Mouse (Mus musculus) left cerebral cortex, adult 11 months (tissue): ENCODE results near the gene Zfp12.
"Not testable (repeated sequence)": the region's sequence is repeated elsewhere in the genome, so short reads cannot be mapped to it uniquely, and the experiment has no call there.

Experiments used
- DNase-seq: peaks from one replicate; pipeline ENCODE4 v3.0.0; 2022; ENCODE audit warnings: low spot score

Gene Zfp12

GRCm38 (mm10) chr5:143235028-143235693 is at the start of gene Zfp12:
Gene Zfp12 (plus strand): TSS chr5:143235163.
- DNase-seq, result peak; percentile 94

- DNase-seq, result not testable (repeated sequence)
These were observed 46.9 kb upstream of the Zfp12 start for GRCm38 (mm10) chr5:143188014-143188413.

- DNase-seq, result no peak
These were observed 42.2 kb upstream of the Zfp12 start for GRCm38 (mm10) chr5:143192806-143193205.

- DNase-seq, result not testable (repeated sequence)
These were observed 40.2 kb upstream of the Zfp12 start for GRCm38 (mm10) chr5:143194747-143195146.

DNA sequence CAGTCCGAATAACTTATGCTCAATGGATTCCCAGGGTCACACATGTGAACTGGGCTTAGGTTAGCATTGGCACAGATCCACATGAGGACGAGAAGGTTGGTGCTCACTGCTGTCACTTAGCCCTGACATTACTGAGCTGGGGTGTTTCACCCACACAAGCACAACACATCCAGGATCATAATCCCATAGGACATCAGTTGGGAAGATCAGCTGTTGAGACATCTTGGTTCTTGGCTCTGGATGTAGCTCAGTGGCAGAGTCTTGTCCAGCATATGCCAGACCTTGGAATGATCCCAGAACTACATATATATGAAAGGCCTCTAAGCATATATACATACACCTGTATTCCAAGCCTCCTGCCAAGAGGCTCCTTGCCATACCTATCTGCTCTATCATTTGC is 39.8 kb upstream of the Zfp12 start:
- no peak for DNase-seq

DNA sequence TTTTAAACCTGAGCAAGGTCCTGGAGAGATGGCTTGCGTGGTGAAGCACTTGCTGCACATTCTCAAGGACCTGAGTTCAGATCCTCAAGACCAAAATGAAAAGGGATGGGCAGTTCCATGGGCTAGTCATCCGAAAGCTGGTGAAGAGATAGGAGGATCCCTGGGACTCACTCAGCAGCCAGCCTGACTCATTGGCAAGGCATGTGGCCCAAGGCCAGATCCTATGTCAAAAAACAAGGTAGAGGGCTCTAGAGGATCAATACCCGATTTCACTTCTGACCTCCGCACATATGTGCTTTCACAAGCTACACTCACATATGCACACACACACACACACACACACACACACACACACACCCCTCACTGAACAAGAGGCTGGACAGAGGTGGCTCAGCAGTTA is 38.5 kb upstream of the Zfp12 start:
- DNase-seq, result no peak

GRCm38 (mm10) chr5:143205015-143205414 is 29.9 kb upstream of the Zfp12 start:
- no peak for DNase-seq

- no peak for DNase-seq
These were observed 21.1 kb upstream of the Zfp12 start for GRCm38 (mm10) chr5:143213832-143214231.

- DNase-seq, result no peak
These were observed 14.0 kb upstream of the Zfp12 start for GRCm38 (mm10) chr5:143220996-143221395.

DNA sequence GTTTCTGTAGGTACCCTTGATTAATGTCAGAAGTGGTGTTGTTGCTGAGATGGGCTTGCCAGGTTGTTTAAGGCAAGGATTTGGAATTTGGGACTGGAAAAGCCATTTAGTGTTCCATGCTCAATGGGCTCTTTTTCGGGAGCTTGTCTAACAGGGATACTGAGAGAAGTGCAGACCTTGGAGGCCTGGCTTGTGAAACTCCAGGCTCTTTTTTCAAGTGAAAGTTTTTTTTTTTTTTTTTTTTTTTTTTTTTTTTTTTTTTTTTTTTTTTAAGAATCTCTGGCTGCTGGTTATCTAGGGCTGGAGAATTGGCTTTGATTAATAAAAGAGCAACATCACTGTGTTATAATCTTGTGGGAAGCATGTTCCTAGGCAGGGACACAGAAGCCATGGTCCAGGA is 12.7 kb upstream of the Zfp12 start:
- DNase-seq, result no peak

DNA sequence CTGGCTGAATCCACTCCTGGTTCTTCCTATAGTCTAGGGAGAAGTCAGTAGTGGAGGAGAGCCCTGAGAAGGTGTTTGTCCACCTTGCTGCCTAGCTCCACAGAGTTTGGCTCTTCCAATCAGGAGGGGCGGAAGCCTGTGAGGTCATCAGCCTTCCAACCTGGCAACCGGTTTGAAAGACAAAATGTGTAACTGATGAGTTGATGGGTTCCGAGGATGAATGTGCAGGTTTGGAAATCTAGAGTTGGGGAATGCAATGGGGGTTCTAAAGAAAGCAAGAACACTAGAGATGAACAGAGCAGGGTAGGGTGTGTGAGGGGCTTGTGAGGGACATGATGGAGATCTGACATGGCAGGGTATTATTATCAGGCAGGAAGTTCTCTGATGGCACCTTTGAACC is 8.2 kb upstream of the Zfp12 start, which contains the start of gene Spdye4a:
Spdye4a (minus strand) TSS at position 101 of the 400 bp plus-strand sequence.
- DNase-seq, result no peak

DNA sequence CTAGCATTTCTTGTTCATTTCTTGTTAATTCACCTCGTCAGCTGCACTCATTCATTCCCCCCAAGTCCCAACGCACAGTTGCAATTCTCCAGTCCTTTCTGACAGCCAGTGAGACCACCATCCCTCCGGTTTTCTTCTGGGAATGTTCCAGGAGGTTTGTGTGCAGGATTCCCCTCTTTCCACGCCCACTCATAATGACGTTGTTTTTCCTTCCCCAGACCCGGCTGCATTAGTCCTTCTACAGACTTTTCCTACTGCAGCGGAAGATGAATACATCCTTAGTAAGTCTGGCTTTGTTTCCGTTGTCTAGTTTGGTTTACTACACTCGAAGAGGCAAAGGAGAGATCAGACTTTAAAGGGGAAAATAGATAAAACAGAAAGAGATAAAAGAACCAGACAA is 1.1 kb downstream of the Zfp12 start:
- DNase-seq, result no peak

GRCm38 (mm10) chr5:143244926-143245325 is 10.0 kb downstream of the Zfp12 start:
- no peak for DNase-seq

DNA sequence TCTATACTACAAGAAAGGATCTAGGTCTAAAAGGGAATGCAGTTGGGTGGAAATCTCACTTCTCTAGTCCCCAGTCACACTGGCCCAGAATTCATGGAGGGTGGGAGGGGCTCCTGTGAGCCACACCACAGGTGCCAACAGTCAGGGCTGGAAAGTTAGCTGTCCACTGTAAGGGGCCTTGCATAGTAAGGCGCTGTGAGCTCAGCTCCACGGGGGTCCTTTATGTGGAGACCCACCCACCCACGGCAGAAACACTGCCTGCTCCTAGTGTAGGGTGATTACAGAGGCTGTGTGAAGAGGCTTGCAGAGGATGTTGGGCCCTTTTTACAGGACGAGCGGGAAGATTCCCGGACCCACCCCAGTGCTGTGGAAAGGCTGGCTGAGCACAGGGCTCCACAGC is 17.1 kb downstream of the Zfp12 start:
- DNase-seq, result no peak

DNA sequence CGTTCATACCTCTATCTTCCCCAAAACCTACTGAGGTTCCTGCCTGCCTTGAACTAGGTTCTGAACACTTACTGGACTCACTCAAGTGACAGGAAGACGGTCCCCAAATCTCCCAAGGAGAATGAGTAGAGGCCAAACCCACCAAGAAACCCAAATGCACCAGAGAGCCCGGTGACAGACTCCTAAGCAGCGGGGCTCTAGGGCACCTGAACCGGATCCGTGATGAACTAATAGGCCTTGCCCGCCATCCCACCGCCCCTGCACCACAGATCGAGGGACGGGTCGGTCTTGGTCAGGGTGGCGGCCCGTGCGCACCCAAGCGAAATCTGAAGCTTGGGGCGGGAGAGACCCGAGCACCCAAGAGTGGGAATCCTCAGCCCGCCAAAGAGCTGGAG is 17.8 kb downstream of the Zfp12 start:
- DNase-seq, result no peak

GRCm38 (mm10) chr5:143253186-143253880 is 18.4 kb downstream of the Zfp12 start:
- DNase-seq, result no peak

DNA sequence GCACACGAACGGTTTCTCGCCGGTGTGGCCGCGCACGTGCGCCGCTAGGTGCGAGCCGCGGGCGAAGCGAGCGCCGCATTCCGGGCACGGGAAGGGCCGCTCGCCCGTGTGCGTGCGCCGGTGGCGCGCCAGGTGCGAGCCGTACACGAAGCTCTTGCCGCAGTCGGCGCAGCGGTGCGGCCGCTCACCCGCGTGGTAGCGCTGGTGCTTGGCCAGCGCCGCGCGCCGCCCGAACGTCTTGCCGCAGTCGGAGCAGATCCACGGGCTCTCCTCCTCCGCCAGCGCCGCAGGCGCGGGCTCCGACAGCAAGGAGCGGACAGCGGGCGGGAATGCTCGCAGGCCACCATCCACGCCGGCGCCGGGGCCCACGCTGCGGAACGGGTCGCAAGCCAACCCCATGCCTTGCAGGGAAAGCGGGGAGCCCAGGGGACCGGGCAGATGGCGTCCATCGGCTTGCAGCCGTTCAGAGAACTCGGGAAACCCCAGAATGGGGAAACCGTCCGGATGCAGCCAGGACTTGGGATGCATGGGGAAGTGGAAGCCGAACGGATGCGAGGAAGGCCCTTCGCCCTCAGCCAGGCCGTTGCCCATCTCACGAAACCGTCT is 19.0 kb downstream of the Zfp12 start:
- no peak for DNase-seq

- no peak for DNase-seq
These were observed 19.6 kb downstream of the Zfp12 start for GRCm38 (mm10) chr5:143254487-143255130.

DNA sequence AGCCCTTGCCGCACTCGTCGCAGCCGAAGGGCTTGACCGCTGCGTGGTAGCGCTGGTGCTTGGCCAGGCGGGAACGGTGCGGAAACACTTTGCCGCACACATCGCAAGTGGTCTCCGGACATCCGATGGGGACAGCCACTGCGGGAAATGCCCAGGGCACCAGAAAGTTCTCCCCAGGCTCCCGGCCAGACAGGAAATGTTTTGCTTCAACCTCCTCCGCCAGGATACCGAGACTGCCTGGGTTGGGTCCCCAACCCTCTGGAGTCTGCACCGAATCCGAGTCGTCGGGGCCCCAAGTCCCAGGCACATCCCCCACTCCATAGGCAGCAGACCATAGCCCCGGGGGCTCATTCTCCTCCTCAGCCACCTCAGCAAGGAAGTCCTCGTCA is 20.2 kb downstream of the Zfp12 start:
- no peak for DNase-seq

GRCm38 (mm10) chr5:143255802-143256201 is 20.8 kb downstream of the Zfp12 start:
- DNase-seq, result no peak

DNA sequence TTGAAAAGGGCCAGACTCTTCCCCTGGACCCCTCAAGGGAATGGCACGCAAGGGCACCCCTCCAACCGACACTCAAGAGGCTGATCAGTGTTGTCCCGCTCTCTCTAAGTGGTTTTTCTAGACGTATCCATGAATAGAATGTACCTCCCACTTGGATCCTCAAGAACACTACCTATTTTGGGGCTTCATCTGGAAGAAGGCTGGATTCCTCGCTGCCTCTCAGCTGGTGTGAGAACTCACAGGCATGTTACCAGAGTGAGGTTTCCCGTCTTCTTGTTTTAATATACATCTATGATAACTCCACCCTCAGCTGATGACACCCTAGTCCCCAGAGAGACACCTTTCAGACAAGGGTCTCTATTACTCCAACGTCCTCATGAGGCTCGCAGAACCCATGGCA is 26.7 kb downstream of the Zfp12 start:
- DNase-seq, result peak; percentile 47

GRCm38 (mm10) chr5:143264689-143265088 is 29.7 kb downstream of the Zfp12 start:
- no peak for DNase-seq

- no peak for DNase-seq
These were observed 30.4 kb downstream of the Zfp12 start for GRCm38 (mm10) chr5:143265409-143265808.
